Mouse (Mus musculus) lung, adult 2 months (tissue): ENCODE results near the gene Pcnx2.

Experiments
- CTCF ChIP-seq: fragments of 200-500 bp; IDR thresholded peaks from 2 replicates; pipeline ENCODE4 v1.5.1; 2011; ENCODE audit warnings: mild to moderate bottlenecking, low read length, control low read depth; ENCODE audit not compliant: insufficient read depth
- POLR2A ChIP-seq: fragments of 200-500 bp; IDR thresholded peaks from 2 replicates; pipeline ENCODE4 v1.6.1; 2011; ENCODE audit warnings: low read depth, mild to moderate bottlenecking, control low read depth, low read length, borderline replicate concordance; ENCODE audit errors: extremely low read depth

- TF ChIP-seq POLR2A (no peak), CTCF (no peak)
Measured at GRCm38 (mm10) chr8:125716211-125716610, 181.9 kb downstream of the Pcnx2 start.
